Mouse (Mus musculus) heart, postnatal 14 days (tissue): ENCODE measurements around the gene Smad6. TPM values are rescaled to one million over a fixed set of nuclear protein-coding genes. Genes with fewer than 3 reads are reported as not detected.

Source experiments
- DNase-seq, 2 experiments: peaks; one replicate each; pipeline ENCODE4 v3.0.0; 2021 to 2022
- intact Hi-C: fragments of 180-260 bp; cut with DNase I; formaldehyde crosslinking; loops from one replicate; pipeline ENCODE4 v1.15.1; 2025
- long read RNA-seq, 2 experiments: library from polyadenylated mRNA; stranded (forward); transcript quantifications; one replicate each; pipeline ENCODE4 v2.0.0; 2021
- total RNA-seq, 2 experiments: library from RNA; stranded (reverse); gene quantifications; 2 replicates each; pipeline ENCODE4 v1.2.3; 2021

Gene Smad6
- 10 to 100 TPM; 13.6 to 15.5 TPM for total RNA-seq
- long read RNA-seq, experiment 1, transcript Smad6-201 (4 exons, 2,971 nt), result major isoform, 11 of 15 reads
- long read RNA-seq, experiment 1, partial matches to known transcripts, result 0 of 15 reads
- long read RNA-seq, experiment 1, other reads (novel, unspliced or antisense), result 4 of 15 reads
- long read RNA-seq, experiment 2, transcript Smad6-201 (4 exons, 2,971 nt), result major isoform, 27 of 29 reads
- long read RNA-seq, experiment 2, partial matches to known transcripts, result 0 of 29 reads
- long read RNA-seq, experiment 2, other reads (novel, unspliced or antisense), result 2 of 29 reads

DNA sequence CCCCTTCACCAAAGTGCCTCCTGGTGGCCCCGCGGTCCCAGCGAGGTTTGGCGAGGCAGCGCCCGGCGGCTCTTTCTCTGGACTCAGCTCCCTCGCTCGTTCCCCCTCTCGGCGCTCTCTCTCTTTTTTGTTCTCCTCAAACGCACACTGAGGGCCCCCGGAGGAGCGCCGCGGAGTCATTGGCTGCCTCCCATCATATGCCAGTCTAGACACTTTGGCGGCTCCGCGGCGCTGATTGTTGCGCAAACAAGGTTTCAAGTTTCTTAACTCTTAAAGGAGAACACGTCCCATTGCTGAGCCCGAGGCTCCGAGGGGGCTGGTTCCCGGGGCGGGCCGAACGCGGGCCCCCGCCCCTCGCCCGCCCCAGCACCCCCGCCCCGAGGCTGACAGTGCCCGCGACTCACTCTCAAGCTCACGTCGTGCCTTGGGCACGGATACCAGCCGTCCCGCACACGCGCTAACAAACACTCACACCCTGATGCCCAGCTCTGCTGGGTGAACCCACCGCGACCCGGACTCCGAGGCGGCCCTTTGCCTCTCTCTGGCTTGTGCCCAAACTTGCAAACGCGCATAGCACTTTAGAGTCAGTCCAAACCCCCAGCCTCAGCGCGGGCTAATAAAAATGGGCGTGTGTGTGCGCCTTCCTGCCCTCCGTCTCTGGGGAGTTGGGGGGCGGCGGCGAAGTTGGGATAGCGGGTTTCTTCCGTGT lies at the start of gene Smad6:
TSS of gene Smad6 (minus strand) at position 207 of the 709 bp plus-strand sequence.
- intact Hi-C loops, result loop anchor here (2.0 to 5.0 kb wide), 4 partner anchors 25 to 105 kb away; no protein-coding TSS in a partner anchor
- peak; percentile 88 to 91 for DNase-seq

DNA sequence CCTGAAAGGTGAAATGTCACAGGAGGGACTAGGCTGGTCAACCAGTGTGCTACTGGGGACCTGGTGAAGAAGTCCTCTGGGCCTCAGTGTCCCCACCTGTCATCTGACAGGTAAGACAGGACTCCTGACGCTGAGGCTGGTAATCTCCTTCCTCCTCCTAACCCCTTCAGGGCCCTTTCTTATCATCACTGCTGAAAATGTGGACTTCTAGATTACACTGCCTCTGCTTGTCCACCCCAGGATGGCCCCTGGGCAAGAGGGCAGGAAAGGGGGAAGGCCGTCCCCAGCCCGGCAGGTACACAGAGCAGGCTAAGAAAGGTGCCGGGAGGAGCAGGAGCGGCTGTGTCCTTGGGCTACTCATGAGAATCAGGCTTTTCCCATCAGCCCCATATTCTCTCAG lies 48.8 kb upstream of the Smad6 start:
- intact Hi-C loops, result no loop called here

GRCm38 (mm10) chr9:64069131-64069530 lies 47.3 kb upstream of the Smad6 start:
- no peak for DNase-seq
- intact Hi-C loops, result no loop called here

More for the DNA sequence above, 48.8 kb upstream of the Smad6 start:
- no peak for DNase-seq

DNA sequence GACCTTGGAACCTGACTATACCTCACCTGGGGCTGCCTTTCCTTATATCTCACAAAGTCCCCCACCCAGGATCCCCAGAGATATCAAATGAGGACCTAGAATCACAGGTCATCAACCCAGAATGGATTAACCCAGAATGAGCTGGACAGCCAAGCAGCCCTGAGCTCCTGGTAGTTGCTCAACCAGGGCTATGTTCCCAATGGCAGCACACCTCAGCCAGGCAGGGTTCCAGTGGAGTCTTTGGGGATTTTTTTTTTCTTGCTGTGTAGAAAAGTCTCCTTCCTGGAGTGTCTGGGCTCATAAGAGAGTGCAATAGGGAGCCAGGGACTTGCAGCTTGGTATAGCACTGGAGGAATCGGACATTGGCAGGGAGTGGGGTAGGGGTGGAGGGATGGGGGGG lies 46.7 kb upstream of the Smad6 start:
- intact Hi-C loops, result no loop called here
- no peak for DNase-seq

GRCm38 (mm10) chr9:64067787-64068186 lies 45.9 kb upstream of the Smad6 start:
- intact Hi-C loops, result no loop called here
- DNase-seq, result no peak

- intact Hi-C loops, result loop anchor here (2.0 to 5.0 kb wide), 2 partner anchors 25 to 33 kb away; no protein-coding TSS in a partner anchor
- peak; percentile 60 to 68 for DNase-seq
Observed at GRCm38 (mm10) chr9:64060033-64060539, 38.2 kb upstream of the Smad6 start.

DNA sequence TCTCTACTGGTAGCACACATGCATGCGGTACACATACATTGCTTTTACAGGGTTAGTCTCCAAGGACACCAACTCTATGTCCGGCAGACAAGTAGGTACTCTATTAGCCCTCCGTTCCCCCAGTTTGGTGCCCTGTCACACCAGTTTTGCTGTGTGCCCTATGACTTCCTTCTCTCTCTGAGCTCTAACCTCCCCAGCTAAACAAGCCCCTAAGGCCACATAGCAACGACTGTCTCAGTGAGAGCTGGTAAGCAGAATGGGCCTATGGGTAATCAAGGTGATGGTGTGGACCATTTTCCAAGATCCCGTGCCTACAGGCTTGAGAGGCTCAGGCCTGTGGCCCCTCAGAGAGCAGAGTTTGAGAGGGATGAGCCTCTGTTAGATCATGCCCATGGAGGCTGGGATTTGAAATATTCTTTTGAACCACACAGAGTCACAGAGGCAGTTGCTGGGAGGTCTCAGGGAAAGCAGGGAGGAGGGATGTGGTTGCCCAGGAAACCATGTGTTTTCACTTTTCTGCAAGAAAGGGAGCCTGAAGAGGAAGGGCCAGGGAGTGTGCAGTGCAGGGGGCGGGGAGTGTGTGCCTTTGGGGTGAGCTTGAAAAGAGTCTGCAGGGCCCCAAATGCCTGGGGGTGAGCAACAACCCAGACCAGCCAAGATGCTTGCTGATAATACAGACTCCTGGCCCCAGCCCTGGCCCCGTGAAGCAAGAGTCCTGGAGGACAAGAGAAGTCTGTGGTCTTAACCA lies 36.2 kb upstream of the Smad6 start:
- no peak for DNase-seq
- intact Hi-C loops, result no loop called here

GRCm38 (mm10) chr9:64055162-64055561 lies 33.3 kb upstream of the Smad6 start:
- peak in 1 of 2 experiments; percentile 31 for DNase-seq
- intact Hi-C loops, result no loop called here

GRCm38 (mm10) chr9:64053786-64054185 lies 31.9 kb upstream of the Smad6 start:
- no peak for DNase-seq
- intact Hi-C loops, result no loop called here

DNA sequence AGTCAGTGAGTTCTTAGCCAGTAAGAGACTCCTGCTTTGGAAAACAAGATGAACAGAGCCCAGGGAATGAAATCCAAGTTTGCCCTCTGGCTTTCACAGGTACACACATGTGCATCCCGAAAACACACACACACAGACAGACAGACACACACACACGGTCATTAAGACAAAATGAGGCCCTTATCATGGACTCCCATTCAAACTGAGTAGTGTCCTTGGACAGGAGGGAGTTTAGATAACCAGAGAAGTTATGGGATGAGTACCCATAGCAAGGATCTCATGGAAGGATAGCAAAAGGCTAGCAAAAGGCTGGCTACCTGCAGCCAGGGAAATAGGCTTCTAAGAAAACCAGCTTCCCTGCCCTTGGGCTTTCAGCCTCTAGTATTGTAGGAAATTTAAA lies 29.4 kb upstream of the Smad6 start:
- no peak for DNase-seq
- intact Hi-C loops, result no loop called here

DNA sequence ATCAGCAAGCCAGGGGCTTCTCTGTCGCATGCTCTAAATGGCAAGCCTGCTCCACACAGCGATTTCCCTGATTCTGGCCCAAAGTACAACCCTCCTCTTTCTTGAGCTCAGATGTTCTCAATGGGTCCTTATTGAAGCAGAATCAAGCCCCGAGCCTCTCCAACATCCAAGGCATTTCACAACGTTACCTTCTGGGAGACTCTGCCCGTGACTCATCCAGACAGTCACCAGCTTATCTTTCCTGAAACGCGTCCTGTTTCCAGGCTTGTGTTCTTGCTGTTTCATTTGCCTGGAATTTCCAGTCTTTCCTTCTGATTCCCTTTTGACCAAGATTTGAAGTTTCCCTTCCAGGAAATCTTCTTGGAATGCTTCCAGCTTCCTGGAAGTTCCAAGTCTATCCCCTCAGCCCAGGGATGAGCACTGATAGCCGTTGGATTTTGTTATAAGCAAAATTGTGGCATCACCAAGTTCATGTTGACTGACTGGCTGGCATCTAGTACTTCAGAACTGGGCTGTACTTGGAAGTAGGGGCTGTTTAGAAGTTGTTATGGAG lies 28.7 kb upstream of the Smad6 start:
- no peak for DNase-seq
- intact Hi-C loops, result no loop called here

DNA sequence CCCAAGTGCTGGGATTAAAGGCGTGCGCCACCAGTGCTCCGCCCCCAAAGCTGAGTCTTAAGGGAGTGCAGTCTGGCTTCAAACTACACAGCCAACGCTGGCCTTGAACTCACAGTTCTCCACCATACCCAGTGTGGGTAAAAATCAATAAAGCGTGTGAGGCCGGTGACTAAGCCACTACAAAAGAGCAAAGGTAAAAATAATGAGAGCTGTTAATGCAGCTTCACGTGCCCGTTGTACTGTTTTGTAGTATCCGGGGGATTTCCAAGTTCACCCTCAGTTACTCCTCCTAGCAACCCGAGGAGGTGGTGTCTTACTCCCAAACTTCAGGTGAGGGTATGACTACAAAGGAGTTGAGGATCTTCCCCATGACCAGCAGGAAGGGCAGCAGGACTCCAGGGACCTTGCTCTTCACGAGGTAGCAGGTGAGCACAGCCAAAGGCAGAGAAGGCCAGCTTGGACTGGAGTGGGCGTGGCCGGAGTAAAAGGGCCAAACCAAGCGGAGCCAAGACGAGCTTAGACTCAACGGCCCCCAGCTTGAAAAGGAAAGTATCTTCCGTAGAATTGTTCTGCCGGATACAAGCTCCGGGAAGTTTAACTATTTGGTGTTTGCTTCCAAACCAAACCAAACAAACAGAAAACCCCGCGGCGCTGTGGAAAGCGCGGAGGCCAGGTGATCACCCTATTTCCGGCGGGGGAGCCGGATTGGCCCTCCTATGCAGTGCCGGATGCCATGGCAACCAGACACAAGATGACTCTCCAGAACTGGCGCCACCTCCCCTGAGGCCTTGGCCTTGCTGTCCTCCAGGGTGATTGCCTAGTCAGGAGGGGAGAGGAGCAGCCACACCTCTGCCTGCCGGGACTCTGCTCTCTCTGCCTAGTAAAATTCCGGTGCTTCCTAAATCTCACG lies 27.9 kb upstream of the Smad6 start:
- DNase-seq, result peak; percentile 54 to 75
- intact Hi-C loops, result no loop called here

- intact Hi-C loops, result no loop called here
- DNase-seq, result peak; percentile 55 to 78
Observed at GRCm38 (mm10) chr9:64045117-64045890, 23.4 kb upstream of the Smad6 start.

DNA sequence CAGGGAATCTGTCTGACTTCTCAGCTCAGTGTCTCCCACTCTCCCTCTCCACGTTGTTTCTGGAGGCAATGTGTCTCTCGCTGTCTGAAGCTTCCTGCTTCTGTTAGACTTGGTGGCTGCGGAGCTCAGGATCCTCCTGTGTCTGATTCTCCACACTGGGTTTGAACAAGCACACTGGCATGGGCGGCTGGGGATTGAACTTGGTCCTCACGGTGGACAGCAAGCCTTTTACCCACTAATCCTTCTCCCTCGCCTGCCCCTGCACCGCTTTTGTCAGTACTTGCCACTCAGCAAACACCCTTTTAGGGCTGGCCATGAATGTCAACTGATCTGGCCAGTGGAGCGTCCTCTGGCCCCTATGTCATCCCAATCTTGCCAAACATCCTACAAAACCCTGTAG lies 22.5 kb upstream of the Smad6 start:
- intact Hi-C loops, result no loop called here
- DNase-seq, result no peak

DNA sequence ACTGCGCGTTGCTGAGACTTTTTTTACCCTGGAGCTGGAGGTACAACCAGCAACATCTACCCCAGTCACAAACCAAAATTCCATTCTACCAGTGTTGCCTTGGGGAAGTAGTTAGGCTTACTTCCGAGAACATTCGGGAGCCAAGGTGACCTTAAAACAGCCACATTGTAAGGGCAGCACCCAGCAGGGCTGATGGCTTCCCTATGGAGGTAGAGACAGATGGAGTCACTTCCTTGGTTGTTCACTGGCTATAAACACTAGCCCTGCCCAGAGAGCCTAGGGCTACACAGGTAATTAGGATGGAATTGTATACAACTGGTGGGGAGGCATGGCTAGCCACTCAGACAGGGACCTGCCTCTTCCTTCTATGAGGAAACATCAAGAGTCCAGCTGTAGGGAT lies 21.1 kb upstream of the Smad6 start:
- intact Hi-C loops, result no loop called here
- DNase-seq, result no peak

- intact Hi-C loops, result no loop called here
- no peak for DNase-seq
Observed at GRCm38 (mm10) chr9:64042216-64042615, 20.4 kb upstream of the Smad6 start.

GRCm38 (mm10) chr9:64029908-64030631 lies 8.2 kb upstream of the Smad6 start:
- intact Hi-C loops, result loop anchor here (5.0 kb wide), 1 partner anchor 32 kb away; no protein-coding TSS in a partner anchor
- no peak for DNase-seq

GRCm38 (mm10) chr9:64025565-64025964 lies 3.7 kb upstream of the Smad6 start:
- peak; percentile 62 to 74 for DNase-seq
- intact Hi-C loops, result loop anchor here (1.0 to 5.0 kb wide), 2 partner anchors 37 to 62 kb away; no protein-coding TSS in a partner anchor
